Mouse (Mus musculus) adrenal gland, adult (tissue): ENCODE measurements at regions not wholly inside any gene's neighbourhood (a gene's known extent, or its start where the extent isn't known, plus 50 kb on each side); places are given as distances from the start of the nearest gene placed in this dataset.
A peak's percentile ranks its signal among the peaks of the same experiment; 100 is the strongest.

Source experiments
- DNase-seq, 2 experiments: peaks; one replicate each; pipeline ENCODE4 v3.0.0; 2022 to 2023; ENCODE audit warnings: low spot score in 1 of 2; ENCODE audit not compliant: inconsistent age in 2 of 2

DNA sequence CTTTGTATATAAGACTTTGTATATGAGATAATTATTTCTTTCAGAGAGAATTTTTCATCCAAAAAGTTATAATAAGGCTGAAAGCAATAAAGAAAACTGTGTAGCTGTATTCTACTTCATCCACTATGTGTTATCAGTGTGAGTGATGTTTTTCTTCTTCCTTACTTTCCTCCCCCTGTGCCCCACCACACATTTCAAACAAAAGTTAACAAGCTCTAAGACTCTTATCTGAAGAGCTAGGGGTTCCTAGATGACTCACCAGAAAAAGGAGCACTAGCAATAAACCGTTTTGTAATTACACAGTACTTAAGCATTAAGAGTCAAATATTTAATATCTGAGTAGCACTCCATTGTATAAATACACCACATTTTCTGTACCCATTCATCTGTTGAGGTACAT is 615.3 kb downstream of the Gm6377 start:
- no peak for DNase-seq

GRCm38 (mm10) chrX:109842020-109842419 is 645.5 kb downstream of the Gm6377 start:
- DNase-seq, result no peak

- DNase-seq, result no peak
Measured at GRCm38 (mm10) chrX:109845094-109845648, 648.6 kb downstream of the Gm6377 start.

GRCm38 (mm10) chrX:109885572-109885971 is 689.0 kb downstream of the Gm6377 start:
- no peak for DNase-seq

GRCm38 (mm10) chrX:109900077-109900476 is 703.5 kb downstream of the Gm6377 start:
- no peak for DNase-seq

- DNase-seq, result no peak
Measured at GRCm38 (mm10) chrX:109931130-109931529, 734.6 kb downstream of the Gm6377 start.

DNA sequence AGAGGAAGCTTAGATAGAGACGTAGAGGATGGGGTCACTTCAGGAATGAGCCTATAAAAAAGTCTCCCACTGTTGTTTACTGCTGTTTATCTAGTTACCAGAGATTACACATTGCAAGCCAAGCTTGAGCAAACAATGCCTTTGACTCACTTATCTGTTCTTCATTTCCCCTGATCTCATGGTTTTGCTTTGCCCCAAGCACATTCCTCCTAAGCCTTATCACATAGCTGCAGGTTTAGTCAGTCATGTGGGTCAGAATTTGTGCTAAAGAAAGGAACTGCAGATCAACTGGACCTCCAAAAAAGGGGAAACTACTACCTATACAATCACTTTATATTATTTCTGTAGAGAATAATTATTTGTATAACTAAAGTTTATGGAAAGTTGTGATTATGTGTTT is 758.0 kb downstream of the Gm6377 start:
- peak in 1 of 2 experiments; percentile 5 for DNase-seq

GRCm38 (mm10) chrX:109969863-109970262 is 773.3 kb downstream of the Gm6377 start:
- peak in 1 of 2 experiments; percentile 3 for DNase-seq

DNA sequence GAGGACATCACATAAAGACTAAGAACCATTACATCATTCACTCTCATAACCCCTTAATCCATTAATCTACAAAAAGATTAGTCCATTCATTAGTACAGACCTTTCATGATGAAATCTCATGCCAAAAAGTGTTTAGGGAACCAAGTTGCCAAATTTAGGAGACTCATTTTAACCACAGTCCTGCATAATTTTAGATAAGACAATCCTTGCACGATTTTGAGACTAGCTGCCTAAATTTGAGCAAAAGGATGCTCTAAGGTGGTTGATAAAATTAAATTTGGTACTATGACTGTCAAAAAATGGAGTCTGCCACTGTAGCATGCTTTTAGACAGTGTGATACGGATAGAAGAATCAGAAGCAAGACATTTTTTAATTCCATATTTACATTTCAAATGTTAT is 808.7 kb downstream of the Gm6377 start:
- no peak for DNase-seq
